Mouse (Mus musculus) stomach, embryonic 16.5 days (tissue): ENCODE results near the gene Mpst. TPM values are rescaled to one million over a fixed set of nuclear protein-coding genes. Genes with fewer than 3 reads are reported as not detected.
A peak's percentile ranks its signal among the peaks of the same experiment; 100 is the strongest.

Source experiments
- ATAC-seq: fragments of 200-750 bp; cut with Nextera tagmentation; 2 replicates; pipeline ENCODE4 v1.8.0; 2017; ENCODE audit warnings: moderate number of reproducible peaks, moderate TSS enrichment; ENCODE audit not compliant: insufficient read depth, low FRiP score
- H3K27ac ChIP-seq: fragments of 300-500 bp; sonication (generic); 2 replicates; pipeline ENCODE4 v1.5.1; 2014; ENCODE audit warnings: low read length
- H3K27me3 ChIP-seq: fragments of 300-500 bp; sonication (generic); 2 replicates; pipeline ENCODE4 v1.6.1; 2014; ENCODE audit warnings: low read length, control low read depth, mixed read lengths; ENCODE audit not compliant: control insufficient read depth, insufficient read depth
- H3K36me3 ChIP-seq: fragments of 300-500 bp; sonication (generic); 2 replicates; pipeline ENCODE4 v1.6.1; 2014; ENCODE audit warnings: low read length; ENCODE audit not compliant: control insufficient read depth, insufficient read depth
- H3K4me1 ChIP-seq: fragments of 300-500 bp; sonication (generic); 2 replicates; pipeline ENCODE4 v1.6.1; 2014; ENCODE audit warnings: low read length, control low read depth, mixed read lengths; ENCODE audit not compliant: control insufficient read depth, insufficient read depth
- H3K4me2 ChIP-seq: fragments of 300-500 bp; sonication (generic); 2 replicates; pipeline ENCODE4 v1.6.1; 2014; ENCODE audit warnings: low read depth, low read length, mixed read lengths
- H3K4me3 ChIP-seq: fragments of 300-500 bp; sonication (generic); replicated peaks from 2 replicates; pipeline ENCODE4 v1.5.1; 2014; ENCODE audit warnings: mild to moderate bottlenecking, low read length
- H3K9ac ChIP-seq: fragments of 300-500 bp; sonication (generic); 2 replicates; pipeline ENCODE4 v1.6.1; 2014; ENCODE audit warnings: low read length
- H3K9me3 ChIP-seq: fragments of 300-500 bp; sonication (generic); replicated peaks from 2 replicates; pipeline ENCODE4 v1.6.1; 2016; ENCODE audit warnings: low read length, control low read depth; ENCODE audit not compliant: control insufficient read depth
- WGBS: fragments of 180-500 bp; shearing (Covaris S2); extraction: QIAGEN DNeasy Blood & Tissue Kit; methylation state at CpG from one replicate; pipeline ENCODE4 v1.1.7; 2014; 5-methylcytosine and 5-hydroxymethylcytosine counted together
- polyA plus RNA-seq: library from polyadenylated mRNA; unstranded; fragments of >200 nt; fragmentation: Nextera tagmentation; extraction: Ambion mirVana; gene quantifications from 2 replicates; pipeline ENCODE4 v1.2.1, GENCODE M21; 2015

Mpst gene
- polyA plus RNA-seq, 1 experiment from 2014 or later = 6.8 TPM

DNA sequence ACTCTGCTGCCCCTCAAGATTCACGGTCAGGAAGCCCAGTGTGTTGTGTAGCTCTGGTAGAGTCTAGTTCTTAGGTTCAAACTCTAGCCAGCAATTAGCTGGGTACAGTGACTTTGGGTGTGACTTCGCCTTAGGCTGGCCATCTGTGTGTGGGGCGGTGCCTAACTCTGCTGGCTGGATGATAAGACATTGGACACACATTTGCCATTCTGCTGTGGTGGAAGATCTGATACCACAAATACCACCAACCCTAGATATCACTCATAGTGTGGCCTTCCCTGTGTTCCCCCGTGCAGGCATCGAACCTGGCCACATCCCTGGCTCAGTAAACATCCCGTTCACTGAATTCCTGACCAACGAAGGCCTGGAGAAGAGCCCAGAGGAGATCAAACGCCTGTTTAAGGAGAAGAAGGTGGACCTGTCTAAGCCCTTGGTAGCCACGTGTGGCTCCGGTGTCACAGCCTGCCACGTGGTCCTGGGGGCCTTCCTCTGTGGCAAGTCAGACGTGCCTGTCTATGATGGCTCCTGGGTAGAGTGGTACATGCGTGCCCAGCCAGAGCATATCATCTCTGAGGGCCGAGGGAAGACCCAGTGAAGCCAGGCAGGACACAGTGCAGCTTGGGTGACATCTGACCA is 7.0 kb downstream of the Mpst start:
- Histone ChIP-seq H3K9ac (no peak overlapping the region), H3K4me1 (peaks cover 10% of the 10 kb centered on the region), H3K9me3 (no peaks in the 10 kb centered on the region), H3K27ac (peak overlapping the region; percentile 31; the same call in 1 of the 2 replicates), H3K4me2 (no peak overlapping the region), H3K36me3 (no peaks in the 10 kb centered on the region; the same call in 1 of the 2 replicates), H3K27me3 (peaks cover 11% of the 10 kb centered on the region; the same call in 1 of the 2 replicates), H3K4me3 (no peak overlapping the region)
- WGBS = 82% methylated on average over 14 of the region's 14 CpGs
- peak; percentile 40 for ATAC-seq

DNA sequence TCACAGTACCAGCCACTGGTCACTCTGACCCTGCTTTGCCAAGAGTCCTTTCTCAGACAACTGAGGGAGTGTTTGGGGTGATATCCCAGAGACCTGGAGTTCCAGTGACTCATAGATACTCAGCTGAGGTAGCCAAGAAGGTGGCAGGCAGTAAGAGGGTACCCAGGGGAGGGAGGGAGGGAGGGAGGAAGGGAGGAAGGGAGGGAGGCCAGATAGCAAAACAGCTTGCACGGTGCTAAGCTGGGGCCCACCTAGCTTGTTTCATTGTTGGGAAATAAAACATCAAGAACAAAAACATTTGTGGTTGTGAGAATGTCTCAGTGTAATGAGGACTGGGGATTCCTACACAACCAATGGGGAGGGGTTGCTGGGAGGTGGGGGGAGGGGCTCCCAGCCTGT is 7.5 kb downstream of the Mpst start:
- no peaks in the 10 kb centered on the region; the same call in 1 of the 2 replicates for H3K36me3 ChIP-seq
- H3K27ac ChIP-seq = peak overlapping the region; percentile 31; the same call in 1 of the 2 replicates
- ATAC-seq = no peak

DNA sequence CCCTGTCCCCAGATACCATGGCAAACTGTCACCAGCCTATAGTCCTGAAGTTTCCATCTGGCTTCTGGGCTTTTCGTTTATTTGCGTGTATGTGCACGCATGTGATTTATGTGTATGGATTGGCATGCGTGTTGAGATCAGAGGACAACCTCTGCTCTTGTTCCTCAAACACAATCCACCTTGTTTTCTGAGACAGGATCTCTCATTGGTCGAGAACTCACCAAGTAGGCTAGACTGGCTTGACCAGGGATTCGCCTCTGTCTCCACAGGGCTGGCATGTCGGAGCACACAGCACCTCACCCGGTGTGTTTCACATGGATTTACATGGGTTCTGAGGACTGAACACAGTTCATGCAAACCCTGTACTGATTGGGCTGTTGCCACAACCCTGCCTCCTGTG is 7.9 kb downstream of the Mpst start:
- Histone ChIP-seq H3K4me2 (no peak overlapping the region), H3K9me3 (no peaks in the 10 kb centered on the region), H3K27ac (peak overlapping the region; percentile 41; the same call in 1 of the 2 replicates), H3K27me3 (peaks cover 8% of the 10 kb centered on the region; the same call in 1 of the 2 replicates), H3K4me1 (peaks cover 9% of the 10 kb centered on the region), H3K4me3 (no peak overlapping the region), H3K36me3 (no peaks in the 10 kb centered on the region; the same call in 1 of the 2 replicates), H3K9ac (no peak overlapping the region)
- WGBS = 81% methylated on average over 8 of the region's 8 CpGs
- no peak for ATAC-seq

More for the DNA sequence above, 7.5 kb downstream of the Mpst start:
- H3K4me1 ChIP-seq = peaks cover 9% of the 10 kb centered on the region
- H3K27me3 ChIP-seq = peaks cover 8% of the 10 kb centered on the region; the same call in 1 of the 2 replicates
- WGBS = 58% methylated on average over 1 of the region's 1 CpGs
- no peak overlapping the region for H3K4me3 ChIP-seq
- no peak overlapping the region for H3K9ac ChIP-seq
- no peaks in the 10 kb centered on the region for H3K9me3 ChIP-seq
- no peak overlapping the region for H3K4me2 ChIP-seq

DNA sequence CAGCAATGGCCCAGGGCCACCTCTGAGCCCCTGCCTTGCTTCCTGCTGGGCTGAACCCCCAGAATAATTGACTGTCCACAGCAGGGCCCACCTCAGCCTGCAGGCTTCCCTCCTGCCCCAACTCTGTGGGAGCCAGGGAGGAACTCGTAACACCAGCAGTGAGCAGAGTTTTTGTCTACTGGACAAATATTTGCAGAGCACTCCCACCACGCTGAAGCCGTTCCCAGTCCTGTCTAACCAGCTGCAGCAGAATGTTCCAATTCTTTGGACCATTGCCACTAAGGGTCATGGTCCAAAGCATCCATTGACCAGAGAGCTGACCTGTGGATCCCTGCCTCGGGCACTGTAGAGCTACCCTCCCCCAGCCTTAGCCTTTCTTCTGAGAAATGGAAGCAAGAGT is 10.7 kb downstream of the Mpst start:
- peaks cover 6% of the 10 kb centered on the region for H3K4me1 ChIP-seq
- H3K36me3 ChIP-seq = no peaks in the 10 kb centered on the region
- WGBS = 8% methylated on average over 4 of the region's 4 CpGs
- no peak overlapping the region; the same call in 1 of the 2 replicates for H3K4me2 ChIP-seq
- ATAC-seq = peak; percentile 73; the same call in 1 of the 2 replicates
- peak overlapping the region; percentile 55 for H3K9ac ChIP-seq
- no peaks in the 10 kb centered on the region for H3K9me3 ChIP-seq
- no peaks in the 10 kb centered on the region for H3K27me3 ChIP-seq
- peak overlapping the region; percentile 92 for H3K27ac ChIP-seq
- H3K4me3 ChIP-seq = no peak overlapping the region

DNA sequence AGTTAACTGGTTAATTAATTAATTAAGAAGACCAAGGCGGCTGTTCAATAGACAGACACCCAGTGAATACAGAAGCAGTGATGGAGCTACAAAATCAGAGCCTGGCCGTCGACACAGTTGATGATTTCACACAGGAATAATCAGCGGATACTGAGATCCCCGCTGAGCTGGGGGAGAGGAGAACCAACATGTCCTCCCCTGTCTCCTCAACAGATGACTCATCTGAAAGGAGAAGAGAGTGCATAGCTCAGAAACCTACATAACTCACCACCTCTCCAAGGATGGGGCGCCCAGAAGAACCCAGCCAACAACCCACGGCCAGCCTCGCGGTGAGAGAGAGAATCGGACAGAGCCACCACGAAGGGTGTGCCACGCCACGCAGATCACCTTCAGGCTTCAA is 14.2 kb downstream of the Mpst start:
- Histone ChIP-seq H3K4me2 (no peak overlapping the region), H3K9ac (no peak overlapping the region), H3K36me3 (no peaks in the 10 kb centered on the region), H3K27ac (no peak overlapping the region; the same call in 1 of the 2 replicates), H3K27me3 (no peaks in the 10 kb centered on the region), H3K4me3 (no peak overlapping the region), H3K4me1 (peaks cover 6% of the 10 kb centered on the region), H3K9me3 (no peaks in the 10 kb centered on the region)
- ATAC-seq = no peak
- WGBS = 82% methylated on average over 13 of the region's 13 CpGs

DNA sequence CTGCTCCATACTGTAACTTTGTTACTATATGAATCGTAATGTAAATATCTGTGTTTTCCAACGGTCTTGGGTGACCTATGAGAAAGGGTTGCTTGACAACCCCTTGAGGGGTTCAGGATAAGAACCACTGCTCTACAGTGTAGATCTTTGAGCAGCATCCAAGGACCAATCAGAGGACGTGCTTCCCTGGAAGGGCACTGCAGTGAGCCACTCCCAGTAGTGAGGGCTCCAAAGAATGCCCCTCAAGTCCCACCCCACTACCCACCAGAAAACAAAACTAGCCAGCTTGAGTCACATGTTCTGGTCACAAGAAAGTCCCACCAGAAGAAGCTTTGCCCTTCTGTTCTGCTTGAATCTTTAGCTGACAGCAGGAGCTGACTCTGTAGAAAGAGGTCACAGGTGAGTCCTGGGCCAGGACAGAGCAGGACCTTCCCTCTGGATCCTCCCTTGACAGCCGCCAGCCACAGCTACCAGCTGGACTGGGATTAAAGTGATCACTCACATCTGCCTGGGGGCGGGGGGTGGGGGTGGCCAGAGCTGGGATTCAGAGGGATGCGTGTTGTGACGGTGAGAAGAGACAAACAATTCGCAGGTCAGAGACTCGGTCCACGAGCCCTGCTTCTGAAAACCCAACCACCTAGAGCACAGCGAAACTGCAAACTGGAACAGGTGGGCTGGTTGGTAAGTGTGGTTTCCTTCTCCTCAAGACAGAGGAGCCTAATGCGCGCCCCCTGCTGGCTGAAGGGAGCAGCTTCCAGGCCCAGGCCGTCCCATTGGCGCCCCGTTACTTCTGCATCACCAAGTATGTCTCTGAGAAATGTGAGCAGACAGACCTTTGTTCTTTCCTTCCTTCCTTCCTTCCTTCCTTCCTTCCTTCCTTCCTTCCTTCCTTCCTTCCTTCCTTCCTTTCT is 16.1 kb downstream of the Mpst start:
- no peaks in the 10 kb centered on the region for H3K4me1 ChIP-seq
- no peak overlapping the region for H3K9ac ChIP-seq
- H3K4me3 ChIP-seq = no peak overlapping the region
- peak; percentile 36; the same call in 1 of the 2 replicates for ATAC-seq
- H3K36me3 ChIP-seq = no peaks in the 10 kb centered on the region
- no peaks in the 10 kb centered on the region for H3K27me3 ChIP-seq
- H3K9me3 ChIP-seq = no peaks in the 10 kb centered on the region
- H3K27ac ChIP-seq = no peak overlapping the region
- 14% methylated on average over 16 of the region's 16 CpGs for WGBS
- H3K4me2 ChIP-seq = peak overlapping the region; percentile 41

DNA sequence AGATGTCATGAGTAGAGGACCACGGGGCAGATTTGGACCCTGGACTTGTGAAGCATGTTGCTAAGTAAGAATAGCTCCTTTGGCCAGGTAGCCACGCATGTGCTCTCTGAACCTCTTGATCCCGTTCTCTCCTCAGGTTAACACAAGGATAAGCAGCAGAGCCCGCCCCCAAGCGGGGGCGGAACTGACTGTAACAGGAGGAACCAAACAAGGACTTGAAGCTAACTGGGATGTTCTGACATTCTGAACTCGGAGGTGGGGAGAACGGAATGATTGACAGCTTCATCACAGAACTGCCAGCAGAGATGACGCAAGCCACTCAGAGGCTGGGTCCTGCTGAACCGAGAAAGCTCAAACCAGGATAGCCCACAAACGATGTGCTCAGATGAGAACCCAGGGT is 18.3 kb downstream of the Mpst start:
- WGBS = 15% methylated on average over 11 of the region's 11 CpGs
- Histone ChIP-seq H3K9me3 (no peaks in the 10 kb centered on the region), H3K4me1 (peaks cover 4% of the 10 kb centered on the region), H3K4me3 (no peak overlapping the region), H3K36me3 (no peaks in the 10 kb centered on the region), H3K9ac (no peak overlapping the region), H3K27me3 (no peaks in the 10 kb centered on the region), H3K4me2 (no peak overlapping the region), H3K27ac (no peak overlapping the region)
- no peak for ATAC-seq

DNA sequence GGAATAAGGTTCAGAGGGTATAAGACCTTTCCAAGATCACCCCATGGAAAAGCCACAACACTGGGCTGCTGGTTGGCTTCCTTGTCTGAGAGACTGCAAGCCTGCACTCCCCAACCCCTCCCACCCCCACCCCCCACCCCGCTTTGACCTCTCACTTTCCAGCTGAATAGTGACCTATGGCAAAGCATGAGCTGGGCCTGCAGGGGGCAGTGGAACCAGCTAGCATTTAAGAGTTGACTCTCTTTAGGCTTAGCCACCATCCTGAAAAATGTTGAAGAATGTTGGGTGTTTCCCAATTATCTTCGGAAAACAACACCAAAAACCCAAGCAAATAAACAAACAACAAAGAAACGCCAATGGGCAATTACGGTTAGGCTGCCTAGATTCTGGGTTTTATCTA is 19.0 kb downstream of the Mpst start:
- Histone ChIP-seq H3K4me2 (no peak overlapping the region), H3K27me3 (no peaks in the 10 kb centered on the region), H3K36me3 (no peaks in the 10 kb centered on the region), H3K9me3 (no peaks in the 10 kb centered on the region), H3K4me1 (peaks cover 9% of the 10 kb centered on the region), H3K9ac (no peak overlapping the region), H3K4me3 (no peak overlapping the region), H3K27ac (no peak overlapping the region)
- WGBS = 64% methylated on average over 4 of the region's 4 CpGs
- no peak for ATAC-seq
